Mouse (Mus musculus) urinary bladder, postnatal 36 days (tissue): ENCODE data around the gene Hs3st4.

Source experiments
- DNase-seq, 2 experiments: peaks; one replicate each; pipeline ENCODE4 v3.0.0; 2022; ENCODE audit warnings: low spot score in 2 of 2, mixed read lengths in 1 of 2

Gene Hs3st4

DNA sequence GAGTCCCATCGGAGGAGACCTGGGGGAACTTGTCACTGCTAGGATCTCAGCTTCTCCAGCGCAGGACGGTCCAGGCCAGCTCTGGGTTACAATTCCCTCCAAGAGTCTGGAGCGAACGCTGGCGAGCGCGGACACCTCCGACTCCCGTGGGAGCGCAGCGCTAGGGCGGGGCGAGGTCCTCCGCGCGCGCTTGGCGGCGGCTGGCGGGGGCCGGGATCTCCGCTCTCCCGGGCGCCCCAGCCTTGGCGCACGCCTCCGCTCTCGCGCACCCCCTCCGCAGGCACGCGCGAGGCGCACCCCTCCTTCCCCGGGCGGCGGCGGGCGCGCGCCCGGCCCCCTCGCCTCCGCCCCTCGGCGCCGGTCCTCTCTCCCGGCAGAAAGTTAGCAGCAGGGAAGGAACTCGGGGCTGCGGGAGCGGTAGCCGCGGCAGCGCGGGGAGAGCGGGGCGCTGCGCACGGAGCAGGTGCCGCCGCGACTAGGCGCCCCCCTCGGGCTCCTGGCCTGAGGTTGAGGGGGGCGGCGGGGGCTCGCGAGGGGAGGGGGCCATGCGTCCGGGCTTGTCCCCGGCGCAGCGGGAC, at the start of gene Hs3st4:
TSS of gene Hs3st4 (plus strand) at position 409 of the 578 bp plus-strand sequence.
- DNase-seq: no peak

DNA sequence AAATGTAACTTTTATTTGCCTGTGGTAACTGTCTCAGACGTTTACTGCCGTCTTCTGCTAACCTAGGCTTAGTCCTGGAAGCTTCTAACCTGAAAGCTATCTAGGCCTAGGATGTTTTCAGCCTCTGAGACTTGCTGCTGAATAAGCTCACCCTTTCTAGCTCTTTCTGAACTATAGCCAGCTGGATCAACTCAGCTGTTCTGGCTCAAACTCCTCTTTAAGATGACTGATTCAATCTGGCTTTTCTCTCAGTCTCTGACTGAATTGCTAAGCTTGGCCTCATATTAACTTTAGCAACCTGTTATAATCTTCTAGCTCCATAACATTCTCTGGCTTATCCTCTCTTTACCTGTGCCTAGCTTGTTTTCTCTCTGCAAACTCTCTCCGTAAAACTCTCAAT, 35.8 kb upstream of the Hs3st4 start:
- DNase-seq: no peak

DNA sequence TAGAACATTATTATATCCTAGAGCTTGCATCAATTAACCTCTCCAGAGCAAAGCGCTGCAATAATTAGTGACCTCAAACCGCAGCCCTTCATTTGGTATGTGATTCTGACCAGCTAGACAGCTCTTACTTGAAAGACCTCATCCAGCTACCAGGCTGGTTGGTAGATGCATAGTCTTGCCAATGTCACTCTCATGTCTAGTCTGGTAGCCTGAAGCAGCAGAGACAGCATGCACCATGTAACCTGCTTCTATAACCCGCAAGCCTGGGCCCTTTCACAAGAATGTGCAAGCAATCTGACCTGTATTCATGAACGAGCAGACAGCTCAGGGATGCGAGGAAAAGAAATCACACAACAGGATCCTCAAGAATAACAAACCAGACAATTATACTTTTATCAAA, 19.6 kb upstream of the Hs3st4 start:
- DNase-seq: no peak

DNA sequence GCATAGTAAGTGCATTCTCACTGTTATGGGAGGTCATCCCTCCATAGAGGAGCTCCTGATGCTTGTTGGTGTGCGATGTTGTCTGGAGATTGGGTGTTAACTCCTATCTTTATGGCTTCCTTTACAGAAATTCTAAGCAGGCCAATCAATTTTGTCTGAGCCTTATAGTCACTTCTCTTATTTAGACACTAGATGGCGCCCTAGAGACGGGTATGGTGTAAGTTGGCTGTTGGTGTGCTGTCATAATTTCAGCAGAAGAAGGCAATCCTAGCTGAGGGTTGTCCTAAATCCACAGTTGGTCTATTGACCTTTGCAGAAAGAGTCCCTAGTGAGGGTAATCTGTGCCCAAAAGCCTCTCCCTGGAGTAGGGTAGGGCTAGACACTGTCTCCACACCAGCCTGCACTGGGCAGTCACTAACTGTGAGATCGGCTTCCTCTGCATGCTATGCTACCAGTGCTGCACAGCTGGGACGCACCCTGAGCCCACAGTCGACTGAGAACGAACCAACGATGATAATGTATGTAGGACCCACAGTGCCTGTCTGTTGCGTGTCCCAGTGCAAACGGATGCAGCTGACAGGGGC, 18.0 kb upstream of the Hs3st4 start:
- no peak for DNase-seq

DNA sequence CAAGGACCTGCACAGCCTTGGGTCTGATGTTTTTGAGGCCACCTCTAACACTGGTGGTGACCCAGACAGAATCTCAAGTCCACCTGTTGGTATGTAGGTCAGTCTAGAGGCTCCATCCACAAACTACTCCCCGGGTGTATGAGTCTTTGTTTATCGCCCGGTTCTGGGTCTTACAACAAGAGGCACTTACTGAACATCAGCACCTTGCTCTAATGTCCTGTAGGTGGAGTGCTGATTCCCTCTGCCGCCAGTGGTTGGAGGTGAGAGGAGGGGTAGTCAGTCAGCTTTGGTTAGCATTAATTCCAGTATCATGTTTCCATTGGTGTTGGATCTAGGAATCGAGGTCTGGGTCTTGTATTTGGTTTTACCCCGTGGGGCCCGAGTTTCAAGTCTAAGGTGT, 17.2 kb upstream of the Hs3st4 start:
- DNase-seq: no peak

DNA sequence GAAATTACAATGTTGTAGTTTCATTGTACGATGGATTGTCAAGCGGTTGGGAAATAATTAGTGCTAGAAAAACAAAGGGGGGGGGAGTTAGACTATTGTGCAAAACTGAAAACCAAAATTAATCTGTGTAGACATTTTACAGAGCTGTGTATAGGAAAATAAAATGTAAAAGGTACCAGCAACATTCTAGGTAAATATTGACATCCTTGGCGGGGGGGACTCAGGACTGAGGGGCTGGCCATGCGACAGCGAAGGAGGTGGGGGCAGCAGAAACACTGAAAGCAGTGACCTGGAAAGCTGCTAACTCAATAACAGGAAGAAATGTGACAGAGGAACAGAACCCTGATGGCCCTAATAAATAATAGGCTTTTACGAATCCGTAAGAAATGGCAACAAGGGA, 7.2 kb upstream of the Hs3st4 start:
- DNase-seq: no peak

DNA sequence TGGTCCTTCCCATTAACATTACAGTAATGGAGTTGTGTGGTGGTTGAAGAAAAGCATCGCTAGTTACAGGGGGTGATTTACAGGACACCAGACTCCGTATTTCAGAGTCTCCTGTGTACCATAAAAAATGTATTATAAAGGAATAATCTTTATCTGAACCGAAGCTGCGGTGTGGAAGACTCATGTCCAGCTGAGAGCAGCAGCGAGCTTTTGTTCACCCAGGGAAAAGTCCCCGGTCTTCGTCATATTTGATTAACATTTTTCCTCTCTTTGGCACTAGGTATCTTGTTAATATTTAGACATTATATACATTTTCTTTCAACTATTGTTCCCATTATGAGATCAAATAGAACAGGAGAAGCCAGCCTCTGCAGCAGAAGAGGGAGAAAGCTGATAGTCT, 1.2 kb upstream of the Hs3st4 start:
- DNase-seq: no peak

DNA sequence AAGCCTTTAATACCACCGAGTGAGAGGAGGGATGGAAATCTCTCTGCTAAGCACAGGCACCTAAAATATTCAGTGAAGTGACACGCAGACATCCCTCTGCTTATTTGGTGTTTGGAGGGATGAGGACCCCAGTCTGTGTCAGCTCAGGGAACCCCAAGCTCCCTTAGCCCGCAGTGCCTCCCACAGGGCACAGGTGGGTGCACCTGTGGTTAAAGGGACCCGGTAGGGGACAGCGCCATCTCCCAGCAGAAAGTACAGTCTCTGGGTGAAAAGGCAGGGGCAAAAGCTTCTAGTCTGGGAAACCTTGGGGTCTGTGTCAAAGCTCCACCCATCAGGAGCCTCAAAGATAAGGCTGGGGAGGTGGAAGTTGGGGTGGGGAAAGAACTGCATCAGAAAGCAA, 659 bp upstream of the Hs3st4 start:
- no peak for DNase-seq

DNA sequence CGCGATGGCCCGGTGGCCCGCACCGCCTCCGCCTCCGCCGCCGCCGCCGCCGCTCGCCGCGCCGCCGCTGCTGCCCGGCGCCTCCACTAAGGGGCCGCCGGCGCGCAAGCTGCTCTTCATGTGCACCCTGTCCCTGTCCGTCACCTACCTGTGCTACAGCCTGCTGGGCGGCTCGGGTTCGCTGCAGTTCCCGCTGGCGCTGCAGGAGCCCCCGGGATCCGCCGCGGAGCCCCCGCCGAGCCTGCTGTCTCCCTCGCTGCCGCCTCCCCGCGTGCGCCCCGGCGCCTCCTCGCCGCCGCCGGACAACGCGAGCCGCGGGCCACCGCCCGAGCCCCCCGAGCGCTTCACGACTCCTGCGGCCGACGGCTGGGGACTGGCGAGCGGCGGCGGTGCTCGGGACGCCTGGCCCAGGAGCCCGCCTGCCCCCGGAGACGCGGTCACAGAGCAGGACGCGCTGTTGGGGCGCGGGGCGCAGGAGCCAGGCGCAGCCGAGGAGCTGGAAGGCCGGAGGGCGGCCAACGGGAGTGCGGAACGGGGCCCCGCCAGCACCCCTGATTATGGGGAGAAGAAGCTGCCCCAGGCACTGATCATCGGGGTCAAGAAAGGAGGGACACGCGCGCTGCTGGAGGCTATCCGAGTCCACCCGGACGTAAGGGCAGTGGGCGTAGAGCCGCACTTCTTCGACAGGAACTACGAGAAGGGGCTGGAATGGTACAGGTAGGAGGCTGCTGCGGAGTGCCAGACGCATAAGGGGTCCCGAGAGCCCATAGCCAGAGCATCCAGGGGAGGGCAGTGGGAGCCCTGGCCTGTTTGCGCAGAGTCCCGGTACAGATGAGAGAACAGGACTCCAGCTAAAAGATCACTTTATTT, 743 bp downstream of the Hs3st4 start:
- no peak for DNase-seq

DNA sequence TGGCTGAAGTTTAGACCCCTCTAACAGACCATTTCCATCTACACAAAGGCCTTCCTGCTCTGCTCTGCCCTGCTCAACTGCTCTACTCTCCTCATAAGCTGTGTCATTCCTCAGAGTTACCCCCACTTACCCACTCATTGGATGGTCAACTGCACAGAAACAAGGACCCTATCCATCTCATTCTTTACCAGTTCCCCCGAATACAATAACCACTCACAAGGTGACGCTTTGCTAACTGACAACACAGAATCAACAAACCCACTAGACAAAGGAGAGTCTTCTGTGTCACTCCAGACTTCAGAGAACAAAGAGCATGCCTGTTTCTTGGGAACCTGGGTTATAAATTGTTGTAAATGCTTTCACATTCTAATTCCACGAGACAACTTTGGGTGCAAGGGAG, 9.5 kb downstream of the Hs3st4 start:
- no peak for DNase-seq

DNA sequence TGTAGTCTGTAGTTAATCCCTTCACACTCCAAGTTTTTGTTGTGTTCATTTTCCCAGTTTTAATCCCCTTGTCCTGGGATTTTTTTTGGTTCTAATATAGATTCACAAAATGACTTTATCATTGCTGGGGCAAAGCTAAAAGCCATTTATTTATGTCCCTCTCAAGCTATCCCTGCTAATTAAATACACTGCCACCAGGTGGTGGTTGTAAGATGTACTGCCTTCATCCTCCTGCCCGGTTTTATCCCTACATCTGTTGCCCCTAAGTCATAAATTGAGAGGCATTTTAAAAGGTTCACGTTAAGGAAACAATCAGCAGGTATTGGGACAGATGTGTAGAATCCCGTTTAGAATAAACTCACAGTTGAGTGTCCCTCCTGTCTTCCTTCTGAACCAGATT, 14.6 kb downstream of the Hs3st4 start:
- DNase-seq: no peak

DNA sequence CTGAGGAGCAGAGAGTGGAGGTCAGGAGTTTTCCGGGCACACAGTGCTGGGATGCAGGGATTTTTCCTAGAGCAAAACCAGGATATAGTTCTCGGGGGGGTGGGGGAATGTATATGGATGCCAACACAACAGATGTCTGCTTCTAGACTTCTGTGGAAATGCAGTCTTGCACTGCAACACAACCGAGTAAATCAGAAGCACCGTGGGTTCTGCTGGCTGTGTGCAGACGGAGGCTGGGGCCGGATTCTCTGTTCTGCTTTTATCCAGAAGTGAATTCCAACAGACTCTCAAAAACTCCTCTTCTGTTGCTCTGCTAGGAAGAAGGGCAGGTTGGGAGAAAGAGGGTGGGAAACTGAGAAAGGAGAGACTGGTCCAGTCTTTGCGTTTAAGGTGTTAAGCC, 15.9 kb downstream of the Hs3st4 start:
- no peak for DNase-seq

DNA sequence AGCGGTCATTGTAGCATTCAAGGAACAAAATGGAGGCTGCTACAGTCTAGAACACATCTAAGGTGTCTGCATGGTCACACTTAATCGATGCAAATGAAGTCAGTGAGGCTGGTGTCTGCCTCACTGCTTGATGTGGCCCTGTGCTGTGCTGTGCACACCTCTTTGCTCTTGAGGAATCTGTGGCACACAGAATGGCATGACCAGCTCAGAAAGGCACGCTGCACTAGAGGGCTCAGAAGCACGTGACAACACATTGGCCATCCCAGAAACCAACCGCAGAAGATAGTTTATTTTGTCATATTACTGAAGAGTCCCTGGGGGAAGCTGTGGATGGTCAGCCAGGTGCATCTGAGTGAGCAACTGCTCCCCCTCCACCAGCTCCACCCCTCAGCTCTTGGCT, 44.2 kb downstream of the Hs3st4 start:
- DNase-seq: no peak

DNA sequence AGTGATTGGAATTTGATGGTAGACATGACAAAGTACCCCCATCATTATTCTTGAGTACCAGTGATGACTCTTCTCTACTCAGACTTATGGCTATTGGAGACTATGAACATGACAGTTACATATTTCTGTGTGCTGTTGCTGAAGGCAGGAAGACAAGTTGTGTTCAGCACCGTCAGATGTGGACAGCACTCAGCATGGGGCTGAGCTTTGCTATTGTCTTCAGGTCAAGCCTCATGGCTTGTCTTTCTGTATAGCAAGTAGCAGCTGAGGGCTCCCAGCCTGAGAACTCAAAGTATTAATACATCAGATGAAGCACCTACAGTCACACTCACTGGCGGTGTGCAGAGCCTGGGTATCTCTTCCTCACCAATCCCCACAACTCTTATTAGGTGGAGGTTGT, 49.6 kb downstream of the Hs3st4 start:
- DNase-seq: no peak

DNA sequence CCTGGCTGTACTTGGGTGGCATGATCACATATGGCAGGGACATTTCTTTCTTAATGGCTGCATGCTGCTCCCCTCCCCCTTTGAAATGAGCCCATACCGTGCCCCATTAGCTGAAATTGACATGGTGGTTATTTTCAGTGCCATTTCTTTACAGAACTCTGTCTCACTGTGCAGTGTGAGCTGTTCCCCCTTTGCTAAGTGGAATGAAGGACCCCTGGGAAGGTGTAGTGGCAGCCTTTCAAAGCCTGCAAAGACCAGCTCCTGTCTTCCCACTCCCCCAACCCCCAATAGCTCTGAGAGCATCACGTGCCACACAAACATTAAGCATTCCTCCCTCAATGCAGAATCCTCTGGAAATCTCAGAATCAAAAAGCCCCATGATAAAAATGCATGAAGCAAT, 50.7 kb downstream of the Hs3st4 start:
- DNase-seq: no peak

DNA sequence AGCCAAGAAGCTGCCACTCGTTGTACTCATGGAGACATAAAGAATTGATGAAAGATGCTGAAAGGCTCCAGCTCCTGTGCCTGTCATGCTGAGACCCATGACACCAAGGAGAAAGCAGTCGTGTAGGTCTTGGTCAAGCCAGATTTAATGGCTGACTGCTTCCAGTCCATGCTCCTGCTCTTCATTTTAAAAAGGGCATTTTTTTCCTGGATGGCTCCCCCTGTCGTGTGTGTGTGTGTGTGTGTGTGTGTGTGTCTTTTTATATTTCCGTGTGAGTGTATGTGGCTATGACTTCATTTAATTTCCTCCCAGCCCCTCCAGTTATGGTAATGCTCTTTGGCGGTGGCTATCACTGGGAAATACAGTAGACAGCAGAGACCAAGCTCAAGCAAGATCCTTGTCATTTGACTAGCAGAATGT, 54.6 kb downstream of the Hs3st4 start:
- DNase-seq: no peak

DNA sequence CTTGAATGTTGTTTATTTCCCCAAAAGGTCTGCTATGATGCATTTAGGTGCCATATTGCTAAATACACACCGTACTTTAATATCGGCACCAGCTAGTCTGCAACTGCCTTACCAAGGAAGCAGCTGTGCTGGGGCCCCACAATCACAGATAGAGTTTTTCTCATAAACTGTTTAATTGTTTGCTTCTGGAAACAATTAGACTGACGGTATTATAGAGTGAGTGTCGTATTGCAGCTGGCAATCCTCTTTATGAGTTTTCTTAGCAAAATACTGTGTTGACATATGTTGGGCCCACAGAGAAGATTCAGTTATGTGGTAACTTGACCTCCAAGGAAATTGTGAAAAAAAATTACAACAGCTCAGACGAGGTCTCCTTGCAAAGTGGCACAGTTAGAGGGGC, 56.5 kb downstream of the Hs3st4 start:
- DNase-seq: no peak

DNA sequence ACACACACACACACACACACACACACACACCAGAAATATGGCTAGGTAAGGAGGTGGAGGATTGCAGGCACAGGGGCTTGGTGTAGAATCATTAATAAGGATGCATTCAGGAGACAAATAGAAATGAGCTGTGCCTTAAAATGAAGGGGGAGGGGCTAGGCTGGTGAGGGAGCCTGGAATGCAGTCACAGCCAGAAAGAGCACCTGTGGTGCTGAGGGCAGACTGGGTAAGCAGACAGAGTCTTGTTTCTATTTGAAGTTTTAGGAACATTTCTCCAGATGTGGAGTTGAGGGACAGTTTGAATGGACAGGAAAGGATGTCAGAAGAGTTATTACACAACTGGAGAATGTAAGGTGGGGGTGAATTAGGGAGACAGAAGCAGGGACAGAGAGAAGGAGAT, 64.7 kb downstream of the Hs3st4 start:
- no peak for DNase-seq

DNA sequence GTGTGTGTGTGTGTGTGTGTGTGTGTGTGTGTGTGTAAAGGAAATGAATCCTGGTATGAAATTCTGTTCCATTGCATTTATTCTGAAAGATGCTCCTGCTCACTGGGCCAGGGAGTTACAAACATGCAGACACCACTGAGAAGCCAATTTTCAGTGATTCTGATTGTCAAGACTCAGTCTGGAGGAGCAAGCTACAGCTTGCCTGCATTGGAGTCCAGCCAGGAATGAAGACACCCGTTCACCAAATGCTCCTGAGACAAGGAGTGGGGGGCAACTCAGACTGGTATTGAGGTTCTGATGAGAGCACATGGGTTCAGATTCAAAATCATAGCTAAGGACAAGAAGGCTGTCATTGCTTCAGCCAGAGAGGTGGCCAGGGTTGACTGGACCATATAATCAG, 66.3 kb downstream of the Hs3st4 start:
- no peak for DNase-seq

DNA sequence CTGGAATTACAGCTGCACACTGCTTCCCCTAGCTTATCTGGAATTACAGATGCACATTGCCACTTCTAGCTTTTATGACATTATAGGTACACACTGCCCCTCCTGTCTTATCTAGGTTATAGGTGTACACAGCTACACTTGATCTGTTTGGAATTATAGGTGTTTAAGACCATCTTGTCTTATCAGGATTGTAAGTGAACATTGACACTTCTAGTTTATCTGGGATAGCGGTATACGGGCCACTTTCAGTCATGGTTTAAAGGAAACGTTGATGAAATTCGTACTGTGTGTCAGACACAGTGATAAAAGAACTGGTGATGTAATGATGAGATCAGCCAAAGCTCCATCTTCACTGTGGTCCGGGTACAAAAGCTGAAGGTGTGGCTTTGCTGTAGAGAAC, 67.8 kb downstream of the Hs3st4 start:
- DNase-seq: no peak

DNA sequence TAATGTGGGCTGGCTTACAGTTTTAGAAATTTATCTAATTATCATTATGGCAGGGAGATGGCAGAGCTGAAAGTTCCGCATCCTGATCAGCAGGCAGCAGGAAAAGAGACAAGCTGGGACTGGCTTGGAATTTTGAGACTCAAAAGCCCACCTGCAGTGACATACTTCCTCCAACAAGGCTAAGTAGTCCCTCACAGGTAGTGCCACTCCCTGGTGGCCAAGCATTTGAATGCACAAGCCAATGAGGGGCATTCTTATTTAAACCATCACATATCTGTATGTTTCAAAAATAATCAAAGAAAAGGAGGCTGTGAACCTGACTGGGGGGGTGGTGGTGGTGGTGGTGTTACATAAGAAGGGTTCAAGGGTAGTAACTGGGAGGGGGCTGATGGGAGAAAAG, 101.1 kb downstream of the Hs3st4 start:
- no peak for DNase-seq

DNA sequence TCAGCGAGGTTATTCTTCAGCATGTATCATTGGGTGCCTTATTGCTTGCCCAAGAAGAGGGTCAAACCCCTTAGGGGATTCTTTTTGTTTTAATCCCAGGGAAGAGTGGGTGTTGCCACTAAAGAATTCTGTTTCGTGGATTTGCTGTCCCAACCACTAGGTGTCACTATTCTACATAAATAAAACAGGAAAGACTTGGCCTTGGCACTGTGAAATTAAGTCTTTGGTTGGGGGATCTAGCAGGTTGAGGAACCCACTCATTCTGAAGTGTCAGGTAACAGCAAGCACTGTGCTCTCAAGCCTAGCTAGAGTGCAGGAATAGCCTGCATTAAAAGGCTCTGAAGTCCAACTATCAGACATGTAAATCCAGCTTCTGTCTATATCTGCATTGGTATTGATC, 146.3 kb downstream of the Hs3st4 start:
- DNase-seq: no peak

DNA sequence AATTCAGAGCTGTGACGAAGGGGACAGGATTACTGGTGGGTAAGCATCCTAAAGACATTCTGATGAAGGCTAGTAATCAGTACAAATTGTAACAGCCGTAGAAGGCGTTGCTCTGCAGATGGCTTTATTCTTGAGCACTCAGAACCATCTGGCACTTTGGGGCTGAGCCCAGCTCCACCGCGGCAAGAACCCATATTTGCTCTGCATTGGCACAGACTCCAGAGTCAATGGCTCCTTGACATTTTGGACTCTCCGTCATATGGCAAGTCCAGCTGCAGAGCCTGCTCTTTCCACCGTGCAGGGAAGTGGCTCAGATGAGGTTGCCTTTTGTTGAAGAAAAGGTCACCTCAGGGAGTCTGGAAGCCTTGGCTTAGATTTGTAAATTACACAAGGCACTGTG, 148.6 kb downstream of the Hs3st4 start:
- DNase-seq: peak; percentile 3 to 16
